Mouse (Mus musculus): ENCODE data around the gene Selenbp1. TPM values are rescaled to one million over a fixed set of nuclear protein-coding genes. Genes with fewer than 3 reads are reported as not detected.

Selenbp1 gene
- polyA plus RNA-seq, 1 experiment from 2014 or later = 129 TPM

DNA sequence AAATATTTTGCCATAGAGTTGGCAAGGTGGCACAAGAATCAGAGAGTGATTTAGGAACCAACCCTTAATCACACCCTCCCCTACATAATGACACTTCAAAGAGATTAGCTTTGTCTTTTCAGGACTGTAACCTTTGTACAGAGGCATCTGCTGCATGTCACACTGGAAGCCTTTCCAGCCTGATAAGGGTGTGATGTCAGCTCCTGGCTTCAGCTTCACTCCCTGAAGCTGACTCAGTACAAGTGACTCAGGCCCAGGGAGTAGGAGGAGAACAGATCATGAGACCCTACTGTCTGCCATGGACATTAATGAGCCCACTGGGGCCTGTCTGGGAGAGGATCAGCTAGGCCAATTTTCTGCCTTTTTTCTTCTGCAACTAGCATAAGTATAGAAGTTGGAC, 54.7 kb downstream of the Selenbp1 start:
- Histone ChIP-seq H3K9ac (replicated peaks) (0 out of 2 replicates have a peak overlapping the region, but pooled peaks have one; percentile 26), H3K27ac (ENCODE audit: low read depth) (no peak overlapping the region), H3K36me3 (replicated peaks; ENCODE audit: insufficient read depth, low read length) (peaks cover 31% of the 10 kb centered on the region)

GRCm38 (mm10) chr3:94989159-94989761, 56.4 kb downstream of the Selenbp1 start:
- Histone ChIP-seq H3K9me3 (ENCODE audit: low read length) (no peaks in the 10 kb centered on the region), H3K9ac (replicated peaks) (no peak overlapping the region), H3K27ac (ENCODE audit: low read depth) (no peak overlapping the region), H3K27me3 (ENCODE audit: insufficient read depth, low read length) (no peaks in the 10 kb centered on the region), H3K4me2 (ENCODE audit: low read depth, low read length) (no peak overlapping the region), H3K4me3 (ENCODE audit: low read depth, low read length) (no peak overlapping the region), H3K4me1 (ENCODE audit: insufficient read depth) (peaks cover 21% of the 10 kb centered on the region), H3K36me3 (replicated peaks; ENCODE audit: insufficient read depth, low read length) (peaks cover 34% of the 10 kb centered on the region)
- WGBS (ENCODE audit: insufficient replicate concordance) = 67% methylated on average over 9 of the region's 9 CpGs
- ATAC-seq (no peak), DNase-seq (no peak)
- TF ChIP-seq EP300 (IDR thresholded peaks at IDR 0.05; ENCODE audit: low read depth) (no peak), CTCF (IDR thresholded peaks at IDR 0.05; ENCODE audit: low read depth) (no peak)

More for the DNA sequence above, 54.7 kb downstream of the Selenbp1 start:
- H3K9me3 ChIP-seq (ENCODE audit: low read length) = no peaks in the 10 kb centered on the region
- peak; percentile 82 for ATAC-seq
- TF ChIP-seq EP300 (IDR thresholded peaks at IDR 0.05; ENCODE audit: low read depth) (0 out of 2 replicates have a peak, but pooled peaks have one; percentile 10), CTCF (IDR thresholded peaks at IDR 0.05; ENCODE audit: low read depth) (no peak)
- DNase-seq = peak; percentile 41
- H3K27me3 ChIP-seq (ENCODE audit: insufficient read depth, low read length) = no peaks in the 10 kb centered on the region
- no peak overlapping the region for H3K4me2 ChIP-seq (ENCODE audit: low read depth, low read length)
- H3K4me3 ChIP-seq (ENCODE audit: low read depth, low read length) = no peak overlapping the region
- peaks cover 21% of the 10 kb centered on the region for H3K4me1 ChIP-seq (ENCODE audit: insufficient read depth)

Other genes starting within 250 kb of the Selenbp1 start
- gene Selenbp2, start 239.5 kb upstream of the Selenbp1 start, polyA plus RNA-seq (2015; fragmentation: Nextera tagmentation; extraction: Ambion mirVana) = 35.1 and 39.9 TPM in 2 replicates
- 8.7 and 9.5 TPM in 2 replicates for gene Cgn, start 146.6 kb upstream of the Selenbp1 start, polyA plus RNA-seq (2015; fragmentation: Nextera tagmentation; extraction: Ambion mirVana)
- 2.9 and 3.3 TPM in 2 replicates for gene Pogz, start 95.5 kb upstream of the Selenbp1 start, polyA plus RNA-seq (2015; fragmentation: Nextera tagmentation; extraction: Ambion mirVana)
- gene Psmb4, start 46.1 kb upstream of the Selenbp1 start, polyA plus RNA-seq (2015; fragmentation: Nextera tagmentation; extraction: Ambion mirVana) = 172 and 174 TPM in 2 replicates
- 1.1 and 1.2 TPM in 2 replicates for gene Rfx5, start 21.0 kb downstream of the Selenbp1 start, polyA plus RNA-seq (2015; fragmentation: Nextera tagmentation; extraction: Ambion mirVana)
- 5.4 and 6.5 TPM in 2 replicates for gene Pi4kb, start 41.7 kb downstream of the Selenbp1 start, polyA plus RNA-seq (2015; fragmentation: Nextera tagmentation; extraction: Ambion mirVana)
- gene Zfp687, start 82.4 kb downstream of the Selenbp1 start, polyA plus RNA-seq (2015; fragmentation: Nextera tagmentation; extraction: Ambion mirVana) = 3.7 and 5.3 TPM in 2 replicates
- gene Psmd4, start 109.6 kb downstream of the Selenbp1 start, polyA plus RNA-seq (2015; fragmentation: Nextera tagmentation; extraction: Ambion mirVana) = 142 and 143 TPM in 2 replicates
- 6.4 and 7.1 TPM in 2 replicates for gene Pip5k1a, start 173.9 kb downstream of the Selenbp1 start, polyA plus RNA-seq (2015; fragmentation: Nextera tagmentation; extraction: Ambion mirVana)
- 27.4 and 27.9 TPM in 2 replicates for gene Vps72, start 178.0 kb downstream of the Selenbp1 start, polyA plus RNA-seq (2015; fragmentation: Nextera tagmentation; extraction: Ambion mirVana)
- gene Tmod4, start 191.4 kb downstream of the Selenbp1 start, polyA plus RNA-seq (2015; fragmentation: Nextera tagmentation; extraction: Ambion mirVana) = 0.19 and 1.5 TPM in 2 replicates
- 19.3 and 23.7 TPM in 2 replicates for gene Scnm1, start 201.0 kb downstream of the Selenbp1 start, polyA plus RNA-seq (2015; fragmentation: Nextera tagmentation; extraction: Ambion mirVana)
- gene Lysmd1, start 201.0 kb downstream of the Selenbp1 start, polyA plus RNA-seq (2015; fragmentation: Nextera tagmentation; extraction: Ambion mirVana) = 6.7 and 7.0 TPM in 2 replicates
- 13.0 and 13.1 TPM in 2 replicates for gene Tnfaip8l2, start 209.3 kb downstream of the Selenbp1 start, polyA plus RNA-seq (2015; fragmentation: Nextera tagmentation; extraction: Ambion mirVana)
- 0.28 and 0.71 TPM in 2 replicates for gene Sema6c, start 227.4 kb downstream of the Selenbp1 start, polyA plus RNA-seq (2015; fragmentation: Nextera tagmentation; extraction: Ambion mirVana)

Measured in liver, postnatal 0 days (tissue).